Mouse (Mus musculus) T-helper 1 cell (primary cell): ENCODE measurements around the gene Sema3g.

ENCODE experiments used
- in situ Hi-C: fragments of 300-600 bp; cut with MboI, MseI; formaldehyde crosslinking; loops from one replicate; pipeline ENCODE4 v1.15.1; 2025; ENCODE audit warnings: high pct_unique_total_duplicates

Gene Sema3g

DNA sequence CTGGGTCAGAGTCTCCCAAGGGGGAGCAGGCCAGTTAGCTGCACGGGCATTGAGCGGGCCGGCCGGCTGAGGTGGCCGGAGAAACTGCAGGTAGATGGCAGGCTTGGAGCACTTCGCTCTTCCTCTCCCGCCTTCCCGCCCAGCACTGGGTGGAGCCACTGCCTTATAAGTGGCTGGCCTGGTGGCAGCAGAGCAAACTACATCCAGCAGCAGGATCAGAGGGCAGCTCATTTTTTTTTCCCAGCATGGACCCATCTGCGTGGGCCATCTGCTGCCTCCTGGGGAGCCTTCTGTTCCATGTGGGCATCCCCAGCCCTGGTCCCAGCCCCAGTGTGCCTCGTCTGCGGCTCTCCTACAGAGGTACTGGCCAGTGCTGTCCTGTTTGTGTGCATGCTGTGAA is at the start of gene Sema3g:
TSS of gene Sema3g (plus strand) at position 195 of the 400 bp plus-strand sequence.
- in situ Hi-C loops, result no loop called here

DNA sequence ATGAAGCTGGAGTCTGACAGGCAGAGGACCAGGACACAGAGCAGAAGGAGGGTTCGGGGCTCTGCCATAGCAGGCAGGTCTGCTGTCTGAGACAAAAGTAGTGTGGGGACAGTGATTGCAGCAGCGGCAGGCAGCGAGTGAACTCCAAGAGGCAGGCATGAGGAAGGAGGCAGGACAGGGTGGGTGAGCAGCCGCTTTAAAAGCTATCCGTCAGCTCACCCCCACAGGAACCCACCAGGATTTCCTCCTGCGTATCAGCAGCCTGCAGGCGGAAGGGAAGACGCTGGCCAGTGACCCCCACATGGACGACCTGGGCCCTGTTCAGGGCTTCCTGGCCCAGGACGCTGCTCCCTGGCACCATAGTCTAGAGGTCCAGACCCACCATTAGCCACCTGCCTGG is 49.2 kb upstream of the Sema3g start, which contains the start of gene Stab1:
TSS of gene Stab1 (minus strand) at position 217 of the 400 bp plus-strand sequence.
- in situ Hi-C loops, result no loop called here

DNA sequence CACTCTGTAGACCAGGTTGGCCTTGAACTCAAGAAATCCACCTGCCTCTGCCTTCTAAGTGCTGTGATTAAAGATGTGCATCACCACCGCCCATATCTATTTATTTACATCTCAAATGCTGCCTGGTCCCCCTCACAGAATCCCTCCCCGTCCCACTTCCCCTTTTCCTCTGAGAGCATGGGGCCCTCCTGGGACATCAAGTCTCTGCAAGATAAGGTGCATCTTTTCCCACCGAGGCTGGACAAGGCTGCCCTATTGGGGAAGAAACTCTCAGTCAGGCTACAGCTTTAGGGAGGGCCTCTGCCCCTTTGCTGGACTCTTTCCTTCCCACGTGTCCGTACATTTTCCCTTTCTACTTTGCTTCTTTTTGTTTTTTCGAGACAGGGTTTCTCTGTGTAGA is 48.2 kb upstream of the Sema3g start:
- in situ Hi-C loops, result no loop called here

DNA sequence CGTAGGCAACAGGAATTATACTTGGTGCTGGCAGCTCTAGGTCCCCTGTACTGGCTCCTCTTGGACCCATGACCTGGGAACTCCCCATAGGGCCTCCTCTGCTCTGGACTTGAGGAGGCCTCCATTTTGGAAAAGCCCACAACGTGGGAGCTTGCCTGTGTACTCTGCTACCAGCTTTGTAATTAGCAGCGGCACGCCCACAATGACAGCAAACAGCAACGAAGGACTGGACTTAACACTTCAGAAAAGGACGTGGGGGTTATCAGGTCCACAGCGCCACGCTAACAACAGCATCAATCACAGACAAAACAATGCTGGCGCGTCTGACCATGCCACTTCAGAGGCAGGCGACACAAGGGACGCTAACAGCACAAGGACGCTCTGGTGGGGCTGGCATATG is 46.7 kb upstream of the Sema3g start:
- in situ Hi-C loops, result no loop called here

DNA sequence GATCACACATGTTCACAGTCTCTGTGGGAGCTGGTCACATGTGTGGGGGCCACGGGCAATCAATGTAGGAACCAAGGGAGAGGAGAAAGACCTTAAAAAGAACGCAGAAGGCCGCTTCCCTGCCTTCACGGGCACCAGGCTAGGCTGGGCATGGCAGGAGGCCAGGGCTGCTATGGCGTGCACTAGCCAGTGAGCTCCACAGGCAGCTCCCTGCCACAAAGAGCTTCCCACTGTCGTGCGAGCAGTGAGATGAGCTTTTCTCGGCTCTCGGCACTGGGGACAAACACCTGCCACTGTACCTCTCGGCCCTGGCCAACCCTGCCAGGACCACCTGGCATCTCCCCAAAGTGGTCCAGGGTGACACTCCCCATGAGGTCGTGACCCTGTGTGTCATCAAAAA is 46.3 kb upstream of the Sema3g start:
- in situ Hi-C loops, result no loop called here

DNA sequence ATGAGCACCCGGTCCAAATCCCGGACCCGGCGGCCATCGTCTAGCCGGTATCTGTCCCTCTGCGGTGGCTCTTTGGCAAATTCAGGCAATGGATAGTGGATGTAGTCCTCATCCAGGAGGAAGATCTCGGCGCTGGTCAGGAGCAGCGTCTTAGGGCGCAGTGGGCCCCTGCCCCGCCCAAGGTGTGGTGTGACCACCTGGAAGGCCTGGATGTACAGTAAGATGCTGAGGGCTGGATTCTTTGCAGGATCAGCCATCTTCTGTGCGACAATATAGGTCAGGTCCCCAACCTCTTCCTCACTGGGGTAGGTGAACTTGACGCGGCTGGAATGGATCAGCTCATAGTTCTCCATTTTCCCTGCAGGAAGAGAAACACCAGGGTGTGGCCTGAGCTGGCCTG is 45.8 kb upstream of the Sema3g start:
- in situ Hi-C loops, result no loop called here

DNA sequence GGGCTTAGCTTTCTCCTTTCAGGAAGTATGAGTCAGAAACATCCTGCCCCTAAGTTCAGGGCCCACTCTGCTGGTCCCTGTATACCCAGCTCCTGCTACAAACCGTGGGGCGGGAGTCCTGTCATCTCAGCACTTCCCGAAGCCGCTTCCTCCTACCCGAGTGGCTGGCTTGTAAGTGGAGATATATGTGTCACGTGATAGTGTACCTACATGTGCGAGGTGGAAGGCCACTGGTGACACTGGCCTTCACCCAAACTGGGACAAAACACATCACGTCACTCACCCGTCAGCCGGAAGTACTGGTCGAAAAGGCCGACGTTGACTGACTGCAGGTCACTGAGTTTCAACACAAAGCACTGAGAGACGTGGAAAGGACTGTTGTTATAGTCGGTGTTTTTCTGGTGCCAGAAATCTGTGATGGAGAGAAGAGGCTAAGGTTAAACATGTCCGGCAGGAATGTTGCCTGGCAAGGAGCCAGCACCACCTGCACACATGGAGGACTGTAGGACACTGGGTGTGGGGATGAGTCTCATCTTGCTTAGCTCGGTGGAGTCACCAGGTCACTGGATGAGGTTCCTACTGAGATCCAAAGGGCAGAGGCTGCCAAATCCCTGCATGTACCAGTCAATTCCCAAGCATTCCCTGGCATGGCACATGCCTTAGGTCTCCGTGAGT is 44.7 kb upstream of the Sema3g start:
- in situ Hi-C loops, result no loop called here

DNA sequence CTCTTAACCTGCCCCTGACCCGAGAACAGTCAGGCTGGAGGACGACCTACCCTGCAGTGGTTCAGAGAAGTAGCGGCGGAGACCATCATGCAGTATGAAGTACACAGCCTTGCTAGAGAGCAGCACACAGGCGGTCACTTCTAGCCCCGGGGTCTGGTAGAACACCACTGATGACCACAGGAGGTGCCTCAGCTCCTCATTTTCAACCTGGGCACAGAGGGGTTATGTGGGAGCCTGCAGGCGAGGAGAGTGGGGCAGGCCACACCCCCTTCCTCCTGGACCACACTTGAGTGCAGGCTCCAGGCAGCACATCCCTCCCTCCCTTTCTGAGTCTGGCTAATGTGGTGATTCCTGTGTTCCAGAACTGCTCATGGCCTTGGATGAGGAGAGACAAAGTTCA is 44.1 kb upstream of the Sema3g start:
- in situ Hi-C loops, result no loop called here

DNA sequence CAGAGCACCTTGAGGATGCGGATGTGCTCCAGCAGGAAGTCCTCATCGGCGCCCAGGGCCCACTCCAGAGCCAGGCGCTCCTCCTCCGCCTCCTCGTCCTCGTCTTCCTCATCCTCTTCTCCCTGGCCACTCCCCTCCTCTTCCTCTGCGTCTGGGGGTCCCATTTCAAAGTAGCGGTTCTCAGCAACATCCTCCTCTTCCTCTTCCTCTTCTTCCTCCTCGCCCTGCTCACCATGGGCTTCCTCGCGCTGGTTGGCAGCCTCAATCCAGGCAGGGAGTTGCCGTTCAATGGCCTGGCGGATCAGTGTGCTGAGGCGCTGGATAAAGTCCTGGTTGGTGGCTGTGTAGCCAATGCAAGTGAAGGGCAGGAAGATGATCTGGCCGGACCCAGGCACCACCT is 40.4 kb upstream of the Sema3g start:
- in situ Hi-C loops, result no loop called here

DNA sequence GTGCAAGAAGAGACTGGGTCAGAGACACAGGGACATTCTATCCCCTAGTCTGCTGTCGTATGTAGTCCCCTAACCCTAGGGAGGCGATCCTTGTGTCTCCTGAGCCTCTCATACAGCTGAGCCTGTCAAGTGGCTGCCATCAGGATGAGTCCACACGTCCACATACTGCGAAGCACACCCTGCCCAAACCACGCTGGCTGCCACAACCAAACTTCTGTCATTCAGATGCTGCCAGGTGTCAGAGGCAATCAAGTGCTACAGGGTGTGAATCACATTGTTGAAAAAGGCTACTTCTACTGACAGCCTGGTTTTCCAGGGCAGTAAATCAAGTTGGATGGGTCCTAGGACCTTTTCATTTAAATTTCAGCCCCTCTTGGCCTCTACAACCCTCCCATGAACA is 39.9 kb upstream of the Sema3g start:
- in situ Hi-C loops, result no loop called here

DNA sequence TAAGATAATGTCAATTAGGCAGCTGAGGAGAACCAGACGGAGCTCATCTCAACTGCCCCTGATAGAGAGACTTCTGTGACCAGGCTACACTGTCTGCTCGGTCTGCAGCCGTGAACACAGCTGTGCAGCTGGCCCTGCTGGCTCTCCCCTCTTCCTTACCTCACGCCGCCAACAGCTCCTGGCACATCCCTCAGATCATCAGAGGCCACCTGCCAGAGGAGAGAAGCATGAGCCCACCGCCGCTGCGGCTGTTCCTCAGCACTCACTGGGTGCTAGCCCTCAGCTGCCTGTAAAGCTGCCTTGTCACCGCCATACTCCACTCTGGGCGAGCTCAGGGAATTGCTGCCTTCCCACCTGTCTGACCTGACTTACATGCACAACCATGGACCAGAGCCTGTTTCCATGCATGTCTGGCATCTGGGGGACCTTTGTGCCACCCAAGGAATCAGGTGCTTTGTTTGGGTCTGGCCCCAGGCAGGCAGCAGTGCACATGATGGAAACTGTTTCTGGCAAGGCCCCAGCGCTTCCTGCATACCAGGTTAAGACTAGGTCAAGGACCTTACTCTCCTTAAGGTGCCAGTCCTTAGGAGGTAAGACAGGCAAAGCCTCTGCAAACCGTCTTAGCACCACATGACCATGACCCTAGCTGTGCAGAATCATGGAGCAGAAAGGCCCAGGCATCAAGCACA is 37.8 kb upstream of the Sema3g start:
- in situ Hi-C loops, result no loop called here

DNA sequence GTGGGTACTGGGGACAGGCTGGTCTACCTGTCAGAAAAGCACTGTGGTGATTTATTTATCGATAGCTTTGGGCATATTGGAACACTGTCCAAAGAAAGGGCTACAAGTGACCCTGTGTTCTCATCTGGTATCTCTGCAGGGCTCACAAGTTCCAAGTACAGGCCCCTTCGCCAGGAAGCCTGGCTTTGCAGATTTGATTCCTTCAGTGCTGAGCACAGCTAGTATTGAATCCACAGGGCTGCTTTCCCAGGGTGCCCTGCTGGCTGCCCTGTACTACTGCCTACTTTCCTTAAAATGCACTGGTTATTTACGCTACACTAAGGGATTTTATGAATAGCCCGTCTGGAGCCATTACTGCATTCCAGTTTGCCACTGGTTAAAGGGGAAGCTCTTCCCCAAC is 36.1 kb upstream of the Sema3g start:
- in situ Hi-C loops, result no loop called here

DNA sequence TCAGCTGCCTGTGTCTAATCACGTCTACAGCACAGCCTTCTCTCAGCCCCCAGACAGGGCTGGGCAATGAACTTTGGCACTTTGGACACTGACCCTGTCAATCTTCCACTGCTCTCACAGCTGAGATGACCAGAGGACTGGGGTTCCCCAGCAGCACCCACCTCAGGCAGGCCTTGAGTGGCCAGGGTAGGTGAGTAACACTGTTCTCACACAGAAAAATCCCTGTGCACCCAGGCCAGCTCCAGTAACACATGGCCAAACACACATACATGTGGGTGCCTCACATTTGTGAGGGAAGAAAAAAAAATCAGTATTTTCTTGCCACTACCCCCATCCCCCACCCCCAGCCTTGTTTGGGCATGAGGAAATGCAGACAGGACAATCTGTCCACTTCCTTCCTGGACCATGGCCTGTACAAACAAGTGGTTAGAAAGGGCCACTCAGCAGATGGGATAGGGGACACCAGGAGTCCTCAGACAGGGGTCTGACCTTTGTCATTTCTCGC is 34.8 kb upstream of the Sema3g start:
- in situ Hi-C loops, result no loop called here

DNA sequence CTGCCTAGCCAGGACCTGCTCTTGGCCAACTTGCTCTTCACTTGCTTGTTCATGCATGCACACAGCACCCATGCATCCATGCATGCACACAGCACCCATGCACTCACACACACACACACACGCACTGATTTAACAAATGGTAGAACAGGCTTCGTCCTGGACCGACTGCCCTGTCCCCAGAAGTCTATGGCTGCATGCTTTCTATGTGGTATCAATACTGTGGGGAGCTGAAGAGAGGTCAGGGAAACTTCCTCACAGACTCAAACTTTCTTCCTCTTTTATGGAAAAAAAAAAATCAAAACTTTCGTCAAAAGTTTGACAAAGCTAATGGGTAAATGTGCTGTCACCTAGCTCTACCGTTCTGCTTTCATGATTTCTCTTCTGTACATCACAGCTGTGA is 34.1 kb upstream of the Sema3g start:
- in situ Hi-C loops, result no loop called here

DNA sequence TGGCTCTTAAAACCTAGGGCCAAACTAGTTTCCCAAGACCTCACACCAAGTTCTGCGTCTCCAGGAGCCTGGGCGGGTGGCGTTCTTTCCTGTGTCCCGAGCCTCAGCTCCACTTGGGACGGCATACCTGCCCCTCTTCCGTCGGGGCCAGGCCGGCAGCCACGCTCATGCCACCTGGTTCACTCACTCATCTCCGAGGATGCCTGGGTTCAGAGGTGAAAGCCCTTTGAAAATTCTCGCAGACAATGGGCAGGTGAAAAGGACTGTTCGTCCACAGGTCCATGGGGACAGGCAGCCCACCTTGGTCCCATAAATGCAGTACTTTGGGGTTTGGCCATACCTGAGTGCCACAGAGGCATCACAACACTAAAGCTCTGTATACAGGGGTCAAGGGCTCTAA is 33.5 kb upstream of the Sema3g start:
- in situ Hi-C loops, result no loop called here

DNA sequence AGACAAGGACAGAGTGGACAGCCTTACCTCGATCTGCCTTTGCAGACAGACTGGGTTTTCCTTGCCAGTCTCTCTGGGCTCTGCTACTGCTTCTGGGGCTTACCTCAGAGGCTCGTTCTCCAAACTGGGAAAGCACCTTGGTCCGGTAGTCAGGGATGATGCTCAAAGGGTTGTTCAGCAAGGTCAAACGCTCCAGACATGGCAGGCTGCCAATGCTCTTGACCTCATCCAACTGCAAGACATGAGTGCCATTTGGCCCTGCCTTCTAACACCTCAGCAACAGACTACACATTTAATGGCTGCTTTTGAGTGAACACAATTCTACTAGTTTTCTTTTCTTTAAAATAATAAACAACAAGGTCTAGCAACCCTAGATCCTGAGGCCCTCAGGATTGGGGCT is 31.0 kb upstream of the Sema3g start:
- in situ Hi-C loops, result loop anchor here (5.0 kb wide), 1 partner anchor 139 kb away; no protein-coding TSS in a partner anchor

DNA sequence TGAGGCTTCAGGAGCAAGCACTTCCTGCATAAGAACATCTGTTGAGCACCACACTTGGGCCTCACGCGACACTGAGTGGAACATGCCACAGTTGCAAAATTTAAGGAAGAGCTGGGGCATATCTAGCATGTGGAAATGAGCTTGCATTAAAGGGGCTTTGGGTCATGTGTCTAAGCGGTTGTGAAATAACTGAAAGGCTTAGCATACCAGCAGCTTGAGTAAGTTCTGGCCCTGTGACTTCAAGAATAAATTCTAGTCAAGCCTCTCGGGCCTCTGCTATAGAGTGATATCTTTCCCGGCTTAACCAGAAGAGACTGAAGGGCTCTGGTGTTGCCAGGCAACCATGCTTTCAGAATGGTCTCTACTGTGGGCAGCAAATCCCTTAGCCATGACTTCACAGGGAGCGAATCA is 28.9 kb upstream of the Sema3g start:
- in situ Hi-C loops, result loop anchor here (5.0 kb wide), 1 partner anchor 141 kb away; no protein-coding TSS in a partner anchor

DNA sequence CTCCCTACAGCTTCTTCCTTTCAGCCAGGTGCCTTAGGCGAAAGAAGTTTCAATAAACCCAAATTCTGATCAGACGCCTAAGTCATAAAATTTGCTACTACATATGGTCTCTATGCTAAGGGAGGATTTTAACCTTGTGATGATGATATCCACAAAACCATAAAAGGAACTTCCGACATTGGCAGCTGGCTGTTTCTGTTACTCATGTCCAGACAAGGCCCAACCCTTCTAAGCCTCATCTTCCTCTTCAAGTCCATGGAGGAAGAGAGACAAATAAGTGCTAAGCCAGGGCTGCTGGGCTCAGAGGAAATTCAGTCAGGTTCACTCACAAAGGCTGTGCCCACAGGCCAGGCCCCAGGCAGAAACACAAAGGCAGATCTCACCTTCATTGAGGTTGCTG is 28.3 kb upstream of the Sema3g start:
- in situ Hi-C loops, result loop anchor here (5.0 kb wide), 1 partner anchor 142 kb away; no protein-coding TSS in a partner anchor

DNA sequence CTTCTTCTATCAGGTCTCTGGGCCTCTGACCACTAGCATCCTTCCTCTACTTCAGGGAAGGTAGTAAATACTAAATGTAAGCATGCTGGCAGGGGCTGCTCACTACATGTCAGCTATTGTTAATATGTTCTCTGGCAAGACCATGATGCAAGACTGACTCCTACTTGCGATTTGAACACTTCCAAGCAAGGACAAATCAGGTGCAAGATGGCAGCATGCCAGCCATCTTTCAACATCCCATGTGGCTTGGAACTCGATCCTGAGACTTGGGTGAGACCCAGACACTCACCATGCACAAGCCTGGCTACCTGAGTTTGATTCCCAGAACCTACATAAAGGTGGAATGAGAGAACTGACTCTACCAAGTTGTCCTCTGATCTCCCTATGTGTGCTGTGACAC is 25.7 kb upstream of the Sema3g start:
- in situ Hi-C loops, result no loop called here

DNA sequence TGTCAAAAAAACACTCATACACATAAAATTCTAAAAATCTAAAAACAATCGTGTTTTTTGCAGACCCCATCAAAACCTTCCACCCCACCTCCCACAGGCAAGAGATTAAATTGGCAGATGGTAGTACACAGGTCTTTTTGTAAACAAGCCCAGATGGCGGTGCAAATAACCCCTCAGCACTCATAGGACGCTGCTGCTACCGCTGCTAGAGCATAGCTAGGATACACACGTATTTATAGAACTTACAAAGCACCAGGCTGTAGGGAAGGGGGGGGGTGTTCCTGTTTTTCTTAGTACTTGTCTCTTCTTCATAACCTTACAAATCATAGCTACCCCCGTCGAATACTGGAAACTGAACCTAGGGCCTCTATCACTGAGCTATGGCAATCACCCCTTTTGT is 23.9 kb upstream of the Sema3g start:
- in situ Hi-C loops, result no loop called here

DNA sequence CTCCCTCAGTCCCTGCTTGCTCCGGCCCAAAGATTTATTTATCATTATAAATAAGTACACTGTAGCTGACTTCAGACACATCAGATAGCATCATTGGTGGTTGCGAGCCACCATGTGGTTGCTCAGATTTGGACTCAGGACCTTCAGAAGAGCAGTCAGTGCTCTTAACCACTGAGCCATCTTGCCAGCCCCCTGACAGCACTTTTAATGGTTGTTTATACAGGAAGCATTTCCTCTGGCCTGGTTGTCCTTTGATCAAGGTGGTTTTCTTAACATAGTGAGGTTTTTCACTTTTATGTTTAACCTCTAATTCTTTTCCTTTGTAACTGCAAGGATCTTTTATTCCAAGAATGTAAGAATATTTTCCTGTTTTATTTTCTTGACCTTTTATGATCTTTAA is 23.2 kb upstream of the Sema3g start:
- in situ Hi-C loops, result no loop called here

DNA sequence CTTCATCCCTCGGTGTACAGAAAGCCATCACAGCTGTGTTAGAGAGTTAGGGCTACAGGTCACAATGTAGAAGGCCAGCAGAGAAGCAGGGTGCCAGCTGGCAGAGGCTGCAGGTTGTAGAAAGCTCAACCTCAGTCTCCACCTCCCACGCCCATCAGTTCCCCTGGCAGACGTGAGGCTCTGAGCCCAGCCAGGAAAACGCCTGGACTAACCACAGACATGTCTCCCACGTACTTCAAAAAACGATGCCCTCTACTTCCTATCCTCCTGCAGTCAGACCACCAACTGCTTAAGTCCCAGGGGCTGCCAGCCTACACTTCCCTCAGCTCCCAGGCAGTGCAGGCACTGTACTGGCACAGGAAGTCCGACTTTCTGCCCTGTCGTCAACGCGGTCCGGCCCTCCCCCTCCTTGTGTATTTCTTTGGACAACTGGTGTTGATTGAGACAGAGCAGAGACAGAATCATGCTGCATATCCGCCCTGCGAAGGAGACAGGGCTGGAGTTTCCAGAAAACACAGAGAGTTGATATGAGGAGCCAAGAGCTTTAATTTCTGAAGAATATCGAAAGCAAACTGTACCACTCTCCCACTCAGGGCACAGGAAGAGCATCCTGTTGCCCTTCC is 22.7 kb upstream of the Sema3g start:
- in situ Hi-C loops, result no loop called here

DNA sequence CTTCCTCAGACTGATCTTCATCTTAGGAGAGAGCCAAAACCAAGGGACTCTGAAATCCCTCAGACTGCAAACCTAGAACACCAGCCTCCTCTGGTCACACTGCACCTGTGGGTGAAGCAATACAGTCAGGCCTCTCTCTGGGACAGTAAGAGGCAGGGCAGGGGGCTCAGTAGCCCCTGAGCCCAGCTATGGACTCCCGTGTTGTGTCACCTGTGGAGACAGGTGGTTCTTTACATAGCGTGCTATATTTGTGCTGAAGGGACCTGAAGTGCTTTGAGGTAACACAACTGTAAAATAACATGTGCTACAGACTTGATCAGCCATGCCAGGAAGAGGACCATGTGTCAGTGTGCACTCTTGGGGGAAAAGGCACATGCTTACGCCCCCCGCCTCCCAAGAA is 22.1 kb upstream of the Sema3g start:
- in situ Hi-C loops, result no loop called here
